In the genomic region with DNA sequence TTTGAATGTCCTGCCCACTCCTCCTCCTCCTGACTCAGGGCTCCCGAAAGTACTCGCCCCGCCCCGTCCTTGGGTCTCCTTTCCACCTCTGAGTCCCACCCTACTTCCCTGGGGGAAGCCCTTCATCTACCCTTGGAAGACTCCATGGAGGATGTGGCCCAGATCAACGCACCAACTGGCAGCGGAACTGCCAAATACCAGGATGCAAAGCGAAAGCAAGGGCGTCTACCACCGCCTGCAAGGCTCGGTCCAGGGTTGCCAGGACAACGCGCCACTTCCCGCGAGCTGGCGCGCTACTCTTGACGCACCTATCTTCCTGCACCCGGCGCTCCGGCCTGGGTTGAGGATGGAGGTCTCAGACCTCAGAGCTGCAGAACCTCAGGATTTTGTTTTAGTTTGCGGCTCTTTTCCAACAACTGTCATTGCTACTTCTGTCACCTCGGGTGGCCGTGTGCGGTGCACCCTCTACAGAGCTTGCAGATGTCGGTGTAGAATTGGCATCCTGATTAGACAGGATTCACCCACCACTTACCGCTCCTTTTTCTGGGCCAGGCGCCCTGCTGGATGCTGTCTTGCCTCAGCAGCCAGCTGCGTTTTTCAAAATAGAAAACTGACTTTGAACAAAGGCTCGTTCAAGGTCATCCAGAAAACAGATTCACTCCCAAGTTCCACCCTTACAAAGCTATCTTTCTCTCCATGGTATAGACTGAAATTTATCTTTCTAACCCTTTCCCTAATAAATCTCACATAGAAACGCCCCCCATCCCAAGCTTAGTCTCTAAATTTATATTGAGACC, we compare ENCODE assay signal across 9 mouse cellular contexts. TPM values are rescaled to one million over a fixed set of nuclear protein-coding genes. Genes with fewer than 3 reads are reported as not detected.
DNase-seq lines count a peak whose midpoint lies in the region; ATAC-seq and TF ChIP-seq lines count a peak whose summit lies in the region.
"Had no signal": no experiment of that assay in that cellular context is flagged by ENCODE, and none has a peak within 500 bp of the region (broad histone marks: within the 10 kb centered on the region; RNA-seq: fewer than 3 reads in every experiment).

A gene (minus strand): TSS at position 747 of the 797 bp plus-strand sequence.

- peak within 1 kb of the TSS; percentile 53 for H3K4me3 ChIP-seq in limb, embryonic 10.5 days
- H3K4me3 ChIP-seq in midbrain, embryonic 12.5 days = peak within 1 kb of the TSS; percentile 45
- peak within 1 kb of the TSS; percentile 55 for H3K4me3 ChIP-seq in small intestine, adult 2 months (ENCODE audit: low read depth, low read length)

- peak; percentile 77 for ATAC-seq in granulocyte monocyte progenitor cell, adult 5-6 weeks (replicated peaks; ENCODE audit: poor library complexity, severe bottlenecking)
- ATAC-seq in midbrain, embryonic 12.5 days (ENCODE audit: low FRiP score, low read depth) = peak; percentile 83
- ATAC-seq: Patski had no signal

- H3K4me2 ChIP-seq in midbrain, embryonic 12.5 days (replicated peaks) = peak within 1 kb of the TSS; percentile 67

- 5% methylated on average over 30 of the region's 30 CpGs for WGBS in limb, embryonic 10.5 days
- 8% methylated on average over 30 of the region's 30 CpGs for WGBS in midbrain, embryonic 12.5 days
- 5% methylated on average over 30 of the region's 30 CpGs for WGBS in small intestine, adult 2 months

- H3K9me3 ChIP-seq in limb, embryonic 10.5 days (replicated peaks) = no peaks in the 10 kb centered on the region
- H3K9me3 ChIP-seq in midbrain, embryonic 12.5 days = no peaks in the 10 kb centered on the region

- TF ChIP-seq CTCF in small intestine, adult 2 months (IDR thresholded peaks at IDR 0.05; ENCODE audit: extremely low read depth, insufficient read length, insufficient replicate concordance, low read depth, low read length) = no peak

- H3K27me3 ChIP-seq in limb, embryonic 10.5 days (ENCODE audit: low read depth, poor library complexity, severe bottlenecking) = peaks cover 54% of the 10 kb centered on the region
- peaks cover 35% of the 10 kb centered on the region for H3K27me3 ChIP-seq in midbrain, embryonic 12.5 days
- peaks cover 3% of the 10 kb centered on the region; the same call in 1 of the 2 replicates for H3K27me3 ChIP-seq in small intestine, adult 2 months (ENCODE audit: control insufficient read depth, insufficient read depth, low read length)

- DNase-seq in urinary bladder, adult 18-20 months (ENCODE audit: low spot score in 2 of 2) = peak; percentile 4 to 8
- no peak for DNase-seq in urinary bladder, postnatal 10 days (ENCODE audit: low spot score)
- peak; percentile 81 for DNase-seq in embryo, embryonic 11 days
- peak; percentile 43 for DNase-seq in kidney, adult 18-20 months
- peak; percentile 77 for DNase-seq in limb, embryonic 10.5 days (ENCODE audit: low spot score)

- H3K36me3 ChIP-seq in limb, embryonic 10.5 days = no peaks in the 10 kb centered on the region
- no peaks in the 10 kb centered on the region for H3K36me3 ChIP-seq in midbrain, embryonic 12.5 days
- no peaks in the 10 kb centered on the region for H3K36me3 ChIP-seq in small intestine, adult 2 months (ENCODE audit: control insufficient read depth, insufficient read depth, low read length)

- H3K4me1 ChIP-seq in limb, embryonic 10.5 days = peaks cover 11% of the 10 kb centered on the region
- H3K4me1 ChIP-seq in midbrain, embryonic 12.5 days = peaks cover 16% of the 10 kb centered on the region; the same call in 1 of the 2 replicates
- H3K4me1 ChIP-seq in small intestine, adult 2 months (ENCODE audit: control insufficient read depth, insufficient read depth, insufficient read length, low read length) = no peaks in the 10 kb centered on the region

- no peak for TF ChIP-seq POLR2A in small intestine, adult 2 months (IDR thresholded peaks at IDR 0.05; ENCODE audit: low read depth, low read length)

- no peak within 1 kb of the TSS for H3K27ac ChIP-seq in limb, embryonic 10.5 days
- H3K27ac ChIP-seq in midbrain, embryonic 12.5 days (replicated peaks) = no peak within 1 kb of the TSS; the same call in 1 of the 2 replicates
- no peak within 1 kb of the TSS for H3K27ac ChIP-seq in small intestine, adult 2 months (ENCODE audit: insufficient read depth, low read depth, low read length)

- peak within 1 kb of the TSS; percentile 50 for H3K9ac ChIP-seq in midbrain, embryonic 12.5 days (replicated peaks)

RNA-seq across cellular contexts. Expression of the gene that starts here (rescaled TPM):
- not detected in 2 replicates for total RNA-seq in granulocyte monocyte progenitor cell, adult 5-6 weeks (2014; fragmentation: Nextera tagmentation)
- total RNA-seq in granulocyte monocyte progenitor cell, adult 5-6 weeks (2017) = 0.10 TPM in 1 of 2 replicates, not detected in the other
- 0.33 and 1.1 TPM in 2 replicates for polyA plus RNA-seq in limb, embryonic 10.5 days (2016; fragmentation: Nextera tagmentation; extraction: Ambion mirVana)
- polyA plus RNA-seq in midbrain, embryonic 12.5 days (2016; fragmentation: Nextera tagmentation; extraction: Ambion mirVana) = 0.85 and 1.0 TPM in 2 replicates
- not detected in 2 replicates for polyA plus RNA-seq in small intestine, adult 2 months (2012; rRNA removed)

Comparison
In these comparisons a context has a peak if more than half of its experiments do, and no peak if none do; other contexts are left out.
1. Peak in ATAC-seq in granulocyte monocyte progenitor cell, adult 5-6 weeks; RNA of the gene not detected or under 1 TPM.